Mouse (Mus musculus): Measurements from ENCODE around the gene Plcg2. TPM values are rescaled to one million over a fixed set of nuclear protein-coding genes. Genes with fewer than 3 reads are reported as not detected.

Gene Plcg2
- polyA plus RNA-seq, 2 experiments = 4.3 to 5.0 TPM

DNA sequence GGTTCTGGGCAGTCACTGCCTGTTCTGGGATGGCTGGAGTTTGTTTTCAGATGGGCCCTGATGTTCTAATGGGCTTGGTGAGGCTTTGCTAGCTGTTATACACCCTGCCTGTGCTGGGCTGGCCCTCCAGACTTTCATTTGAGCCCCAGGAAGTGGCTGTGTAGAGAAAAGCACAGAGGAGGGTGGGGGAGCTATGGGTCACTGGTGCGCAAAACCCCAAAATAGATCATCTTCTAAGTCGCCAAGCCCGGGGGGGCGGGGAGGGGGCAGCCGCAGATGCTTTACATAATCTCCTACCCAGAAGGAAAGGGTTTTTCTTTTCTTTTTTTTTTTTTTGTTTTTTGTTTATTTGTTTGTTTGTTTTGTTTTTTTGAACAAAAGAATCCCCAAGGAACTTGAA is 29.9 kb downstream of the Plcg2 start:
- Histone ChIP-seq H3K9ac (replicated peaks) (no peak overlapping the region), H3K9me3 (ENCODE audit: control insufficient read depth, low read length) (no peaks in the 10 kb centered on the region), H3K27ac (no peak overlapping the region), H3K4me3 (ENCODE audit: insufficient read depth in 1 of 2, low read depth in 2 of 2, low read length in 2 of 2) (no peak overlapping the region), H3K4me2 (ENCODE audit: low read depth) (no peak overlapping the region), H3K27me3 (ENCODE audit: control insufficient read depth, insufficient read depth, low read length) (no peaks in the 10 kb centered on the region), H3K36me3 (replicated peaks; ENCODE audit: control insufficient read depth, insufficient read depth, low read depth) (no peaks in the 10 kb centered on the region), H3K4me1 (replicated peaks; ENCODE audit: control insufficient read depth in 2 of 2, insufficient read depth in 2 of 2, low read length in 1 of 2) (no peaks in the 10 kb centered on the region)
- ATAC-seq (ENCODE audit: insufficient read depth) = no peak
- 43% methylated on average over 5 of the region's 5 CpGs for WGBS (ENCODE audit: insufficient replicate concordance)
- TF ChIP-seq CTCF (IDR thresholded peaks at IDR 0.05; ENCODE audit: low read depth) = no peak
- TF ChIP-seq EP300 (IDR thresholded peaks at IDR 0.05; ENCODE audit: low read depth) = no peak
- no peak for DNase-seq (ENCODE audit: low read depth in 3 of 3, low spot score in 3 of 3)

DNA sequence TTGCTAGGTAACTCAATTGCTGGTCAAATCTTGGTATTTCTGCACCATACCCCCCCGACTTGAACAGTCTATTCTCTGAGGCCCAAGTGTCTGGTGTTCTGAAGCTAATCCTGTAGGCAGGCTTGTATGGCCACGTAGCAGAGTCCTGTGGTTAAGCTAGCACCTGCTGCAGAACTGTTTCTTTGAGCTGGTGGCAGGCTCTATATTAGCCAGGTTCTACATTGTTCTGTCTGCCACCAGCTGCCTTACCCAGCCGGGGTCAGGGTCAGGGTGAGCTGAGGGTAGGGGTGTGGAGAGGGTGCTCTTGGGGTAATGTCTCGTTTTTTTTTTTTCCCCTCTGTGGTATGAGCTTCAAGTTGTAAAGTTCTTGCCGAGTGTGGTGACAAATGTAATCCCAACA is 31.1 kb downstream of the Plcg2 start:
- Histone ChIP-seq H3K4me3 (ENCODE audit: insufficient read depth in 1 of 2, low read depth in 2 of 2, low read length in 2 of 2) (no peak overlapping the region), H3K27ac (no peak overlapping the region), H3K4me2 (ENCODE audit: low read depth) (no peak overlapping the region), H3K4me1 (replicated peaks; ENCODE audit: control insufficient read depth in 2 of 2, insufficient read depth in 2 of 2, low read length in 1 of 2) (no peaks in the 10 kb centered on the region), H3K36me3 (replicated peaks; ENCODE audit: control insufficient read depth, insufficient read depth, low read depth) (no peaks in the 10 kb centered on the region), H3K9me3 (ENCODE audit: control insufficient read depth, low read length) (no peaks in the 10 kb centered on the region), H3K27me3 (ENCODE audit: control insufficient read depth, insufficient read depth, low read length) (no peaks in the 10 kb centered on the region), H3K9ac (replicated peaks) (no peak overlapping the region)
- TF ChIP-seq CTCF (IDR thresholded peaks at IDR 0.05; ENCODE audit: low read depth) (no peak), EP300 (IDR thresholded peaks at IDR 0.05; ENCODE audit: low read depth) (no peak)
- ATAC-seq (ENCODE audit: insufficient read depth) = no peak
- no peak for DNase-seq (ENCODE audit: low read depth in 3 of 3, low spot score in 3 of 3)
- 37% methylated on average over 5 of the region's 5 CpGs for WGBS (ENCODE audit: insufficient replicate concordance)

DNA sequence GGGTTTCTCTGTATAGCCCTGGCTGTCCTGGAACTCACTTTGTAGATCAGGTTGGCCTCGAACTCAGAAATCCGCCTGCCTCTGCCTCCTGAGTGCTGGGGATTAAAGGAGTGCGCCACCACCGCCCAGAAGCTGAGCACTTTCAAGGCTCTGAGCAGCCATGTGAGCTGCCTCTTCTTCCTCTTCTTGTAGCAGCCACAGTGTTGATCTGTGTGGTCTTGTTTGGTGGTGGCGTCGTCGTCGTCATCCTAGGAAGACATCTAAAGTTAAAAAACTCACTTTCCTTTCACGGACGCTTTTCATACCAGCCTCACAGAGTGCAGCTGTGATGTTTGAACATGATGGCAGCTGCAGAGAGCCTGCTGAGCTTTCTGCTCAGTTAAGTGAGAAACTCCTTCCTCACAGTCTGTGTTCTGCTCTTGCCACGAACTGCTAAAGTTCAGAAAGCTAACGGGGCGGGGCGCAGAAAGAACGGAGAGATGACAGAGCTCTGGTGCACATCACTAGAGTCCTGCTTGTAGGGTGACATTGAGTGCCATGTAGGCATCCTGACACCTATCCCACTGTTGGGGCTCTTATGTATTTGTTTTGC is 34.4 kb downstream of the Plcg2 start:
- Histone ChIP-seq H3K27me3 (ENCODE audit: control insufficient read depth, insufficient read depth, low read length) (no peaks in the 10 kb centered on the region), H3K9me3 (ENCODE audit: control insufficient read depth, low read length) (no peaks in the 10 kb centered on the region), H3K4me3 (ENCODE audit: insufficient read depth in 1 of 2, low read depth in 2 of 2, low read length in 2 of 2) (no peak overlapping the region), H3K36me3 (replicated peaks; ENCODE audit: control insufficient read depth, insufficient read depth, low read depth) (no peaks in the 10 kb centered on the region), H3K4me1 (replicated peaks; ENCODE audit: control insufficient read depth in 2 of 2, insufficient read depth in 2 of 2, low read length in 1 of 2) (peaks cover 0 to 6% of the 10 kb centered on the region in 2 experiments; a peak in 2 of 4 replicates), H3K27ac (no peak overlapping the region), H3K9ac (replicated peaks) (no peak overlapping the region), H3K4me2 (ENCODE audit: low read depth) (no peak overlapping the region)
- DNase-seq (ENCODE audit: low read depth in 3 of 3, low spot score in 3 of 3) (no peak), ATAC-seq (ENCODE audit: insufficient read depth) (no peak)
- no peak for TF ChIP-seq CTCF (IDR thresholded peaks at IDR 0.05; ENCODE audit: low read depth)
- no peak for TF ChIP-seq EP300 (IDR thresholded peaks at IDR 0.05; ENCODE audit: low read depth)
- WGBS (ENCODE audit: insufficient replicate concordance) = 52% methylated on average over 15 of the region's 15 CpGs

DNA sequence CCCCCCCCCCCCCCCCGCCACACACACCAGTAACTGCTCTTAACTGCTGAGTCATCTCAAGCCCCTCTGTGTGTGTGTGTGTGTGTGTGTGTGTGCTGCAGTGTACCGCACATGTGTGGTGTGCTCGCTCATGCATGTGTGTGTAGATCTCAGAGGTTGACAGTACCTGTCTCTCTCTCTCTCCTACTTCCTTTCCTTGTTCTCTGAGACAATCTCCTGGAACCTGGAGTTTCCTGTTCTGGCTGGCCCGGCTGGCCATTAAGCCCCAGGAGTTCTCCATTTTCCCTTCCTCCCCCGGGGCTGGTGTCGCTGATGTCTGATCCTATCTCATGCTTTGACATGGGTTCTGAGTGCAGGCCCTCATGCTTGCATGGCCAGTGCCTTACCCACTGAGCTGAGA is 38.8 kb downstream of the Plcg2 start:
- Histone ChIP-seq H3K4me2 (ENCODE audit: low read depth) (no peak overlapping the region), H3K27me3 (ENCODE audit: control insufficient read depth, insufficient read depth, low read length) (no peaks in the 10 kb centered on the region), H3K9ac (replicated peaks) (no peak overlapping the region), H3K27ac (no peak overlapping the region), H3K9me3 (ENCODE audit: control insufficient read depth, low read length) (no peaks in the 10 kb centered on the region), H3K36me3 (replicated peaks; ENCODE audit: control insufficient read depth, insufficient read depth, low read depth) (no peaks in the 10 kb centered on the region), H3K4me3 (ENCODE audit: insufficient read depth in 1 of 2, low read depth in 2 of 2, low read length in 2 of 2) (no peak overlapping the region), H3K4me1 (replicated peaks; ENCODE audit: control insufficient read depth in 2 of 2, insufficient read depth in 2 of 2, low read length in 1 of 2) (peaks cover 0 to 6% of the 10 kb centered on the region in 2 experiments; a peak in 2 of 4 replicates)
- 30% methylated on average over 5 of the region's 6 CpGs for WGBS (ENCODE audit: insufficient replicate concordance)
- ATAC-seq (ENCODE audit: insufficient read depth) = no peak
- DNase-seq (ENCODE audit: low read depth in 3 of 3, low spot score in 3 of 3) = no peak
- TF ChIP-seq CTCF (IDR thresholded peaks at IDR 0.05; ENCODE audit: low read depth) (no peak), EP300 (IDR thresholded peaks at IDR 0.05; ENCODE audit: low read depth) (no peak)

DNA sequence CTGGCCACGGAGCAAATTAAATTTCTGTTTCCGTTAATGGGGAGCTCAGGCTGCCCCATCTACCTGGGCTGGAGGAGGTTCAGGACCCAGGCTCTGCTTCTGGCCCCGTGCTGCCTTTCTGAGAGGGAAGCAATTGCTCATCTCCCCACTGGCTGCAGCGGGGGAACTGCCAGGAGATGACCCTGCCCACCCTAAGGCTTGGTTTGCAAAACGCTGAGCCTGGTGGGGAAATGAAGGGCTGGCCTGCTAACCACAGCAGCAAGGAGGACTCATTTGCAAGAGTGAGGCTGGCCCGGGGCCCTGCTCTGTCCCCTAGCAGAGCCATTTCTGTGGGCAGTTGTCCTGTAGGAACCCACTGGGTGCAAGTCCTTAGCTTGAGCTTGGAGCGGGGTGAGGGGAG is 39.7 kb downstream of the Plcg2 start:
- H3K9me3 ChIP-seq (ENCODE audit: control insufficient read depth, low read length) = no peaks in the 10 kb centered on the region
- no peaks in the 10 kb centered on the region for H3K36me3 ChIP-seq (replicated peaks; ENCODE audit: control insufficient read depth, insufficient read depth, low read depth)
- ATAC-seq (ENCODE audit: insufficient read depth) (no peak), DNase-seq (ENCODE audit: low read depth in 3 of 3, low spot score in 3 of 3) (no peak)
- no peak overlapping the region for H3K27ac ChIP-seq
- no peaks in the 10 kb centered on the region for H3K27me3 ChIP-seq (ENCODE audit: control insufficient read depth, insufficient read depth, low read length)
- H3K4me1 ChIP-seq (replicated peaks; ENCODE audit: control insufficient read depth in 2 of 2, insufficient read depth in 2 of 2, low read length in 1 of 2) = peaks cover 0 to 6% of the 10 kb centered on the region in 2 experiments; a peak in 2 of 4 replicates
- H3K4me3 ChIP-seq (ENCODE audit: insufficient read depth in 1 of 2, low read depth in 2 of 2, low read length in 2 of 2) = no peak overlapping the region
- WGBS (ENCODE audit: insufficient replicate concordance) = 37% methylated on average over 7 of the region's 7 CpGs
- no peak for TF ChIP-seq CTCF (IDR thresholded peaks at IDR 0.05; ENCODE audit: low read depth)
- TF ChIP-seq EP300 (IDR thresholded peaks at IDR 0.05; ENCODE audit: low read depth) = no peak
- no peak overlapping the region for H3K9ac ChIP-seq (replicated peaks)
- no peak overlapping the region for H3K4me2 ChIP-seq (ENCODE audit: low read depth)

All from liver, embryonic 14.5 days (tissue).